Mouse (Mus musculus) megakaryocyte, embryonic 14.5 days (primary cell): Measurements from ENCODE around the gene 4930451I11Rik. TPM values are rescaled to one million over a fixed set of nuclear protein-coding genes. Genes with fewer than 3 reads are reported as not detected.

Source experiments
- H3K27me3 ChIP-seq: replicated peaks from 2 replicates; pipeline ENCODE3; 2012; ENCODE audit warnings: inconsistent platforms
- H3K36me3 ChIP-seq: replicated peaks from 2 replicates; pipeline ENCODE3; 2012; ENCODE audit warnings: low read length, inconsistent platforms, mixed read lengths
- H3K4me1 ChIP-seq: 2 replicates; pipeline ENCODE4 v1.6.1; 2012; ENCODE audit warnings: inconsistent platforms
- H3K4me3 ChIP-seq: replicated peaks from 2 replicates; pipeline ENCODE3; 2012; ENCODE audit warnings: moderate library complexity, mild to moderate bottlenecking, inconsistent platforms
- H3K9me3 ChIP-seq: 2 replicates; pipeline ENCODE4 v1.6.1; 2012; ENCODE audit warnings: inconsistent platforms
- FLI1 ChIP-seq: IDR thresholded peaks from 2 replicates; pipeline ENCODE4 v1.6.1; 2012; ENCODE audit warnings: low read length, inconsistent platforms, mixed read lengths
- GATA1 ChIP-seq: IDR thresholded peaks from 3 replicates; pipeline ENCODE4 v1.6.1; 2012; ENCODE audit warnings: mixed read lengths, low read length, inconsistent platforms, borderline replicate concordance
- polyA plus RNA-seq: library from polyadenylated mRNA; stranded (reverse); fragments of >175 nt; gene quantifications from 2 replicates; pipeline ENCODE4 v1.2.3, GENCODE M21; 2012; ENCODE audit warnings: low replicate concordance; ENCODE audit not compliant: insufficient read depth

Gene 4930451I11Rik
- not detected in 2 replicates for polyA plus RNA-seq

GRCm38 (mm10) chr7:126831539-126831938 is at the start of gene 4930451I11Rik:
Gene 4930451I11Rik (minus strand): TSS chr7:126831639.
- H3K4me3 ChIP-seq, result peak within 1 kb of the TSS; percentile 88

GRCm38 (mm10) chr7:126881040-126881439 is 49.6 kb upstream of the 4930451I11Rik start:
- TF ChIP-seq GATA1 (no peak), FLI1 (no peak)
- Histone ChIP-seq H3K27me3 (no peaks in the 10 kb centered on the region), H3K9me3 (no peaks in the 10 kb centered on the region), H3K4me1 (peaks cover 74% of the 10 kb centered on the region), H3K36me3 (peaks cover 72% of the 10 kb centered on the region), H3K4me3 (peak overlapping the region; percentile 76)

More at GRCm38 (mm10) chr7:126831539-126831938, at the start of gene 4930451I11Rik:
- Histone ChIP-seq H3K36me3 (no peaks in the 10 kb centered on the region), H3K9me3 (peaks cover 22% of the 10 kb centered on the region), H3K4me1 (peaks cover 18% of the 10 kb centered on the region), H3K27me3 (peaks cover 84% of the 10 kb centered on the region)
- TF ChIP-seq GATA1 (no peak), FLI1 (no peak)

- Histone ChIP-seq H3K27me3 (no peaks in the 10 kb centered on the region), H3K4me3 (no peak overlapping the region), H3K36me3 (peaks cover 98% of the 10 kb centered on the region), H3K4me1 (peaks cover 63% of the 10 kb centered on the region), H3K9me3 (no peaks in the 10 kb centered on the region)
- TF ChIP-seq GATA1 (no peak), FLI1 (no peak)
Measured at GRCm38 (mm10) chr7:126877239-126877638, 45.8 kb upstream of the 4930451I11Rik start.

DNA sequence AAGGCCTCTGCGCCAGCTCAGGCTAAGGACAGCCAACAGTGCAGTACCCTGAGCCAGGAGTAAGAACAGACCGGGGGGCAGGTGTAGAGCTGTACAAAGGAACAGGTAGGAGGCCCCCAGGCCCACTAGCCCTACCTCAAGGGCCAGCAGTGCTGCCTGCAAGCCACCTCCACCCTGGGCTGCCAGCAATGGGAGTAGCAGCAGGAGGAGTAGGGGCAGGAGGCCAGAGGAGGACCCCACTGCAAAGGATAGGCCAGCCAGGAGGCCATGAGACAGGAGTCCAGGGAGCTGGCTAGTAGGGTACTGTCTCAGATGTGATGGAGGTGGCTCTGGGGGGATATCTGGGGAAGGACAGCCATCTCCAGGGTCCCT is 39.1 kb upstream of the 4930451I11Rik start:
- H3K27me3 ChIP-seq, result no peaks in the 10 kb centered on the region
- TF ChIP-seq FLI1 (no peak), GATA1 (no peak)
- peaks cover 100% of the 10 kb centered on the region for H3K36me3 ChIP-seq

GRCm38 (mm10) chr7:126869780-126870519 is 38.5 kb upstream of the 4930451I11Rik start:
- no peak for TF ChIP-seq FLI1
- TF ChIP-seq GATA1, result no peak
- H3K4me3 ChIP-seq, result no peak overlapping the region
- H3K4me1 ChIP-seq, result peaks cover 51% of the 10 kb centered on the region
- no peaks in the 10 kb centered on the region for H3K9me3 ChIP-seq
- H3K27me3 ChIP-seq, result no peaks in the 10 kb centered on the region
- H3K36me3 ChIP-seq, result peaks cover 100% of the 10 kb centered on the region

More for the DNA sequence above, 39.1 kb upstream of the 4930451I11Rik start:
- no peak overlapping the region for H3K4me3 ChIP-seq
- no peaks in the 10 kb centered on the region for H3K9me3 ChIP-seq
- H3K4me1 ChIP-seq, result peaks cover 53% of the 10 kb centered on the region

GRCm38 (mm10) chr7:126868003-126868402 is 36.6 kb upstream of the 4930451I11Rik start:
- Histone ChIP-seq H3K27me3 (no peaks in the 10 kb centered on the region), H3K4me3 (no peak overlapping the region), H3K36me3 (peaks cover 100% of the 10 kb centered on the region), H3K4me1 (peaks cover 56% of the 10 kb centered on the region), H3K9me3 (peaks cover 3% of the 10 kb centered on the region; the same call in 1 of the 2 replicates)
- TF ChIP-seq GATA1 (no peak), FLI1 (no peak)

DNA sequence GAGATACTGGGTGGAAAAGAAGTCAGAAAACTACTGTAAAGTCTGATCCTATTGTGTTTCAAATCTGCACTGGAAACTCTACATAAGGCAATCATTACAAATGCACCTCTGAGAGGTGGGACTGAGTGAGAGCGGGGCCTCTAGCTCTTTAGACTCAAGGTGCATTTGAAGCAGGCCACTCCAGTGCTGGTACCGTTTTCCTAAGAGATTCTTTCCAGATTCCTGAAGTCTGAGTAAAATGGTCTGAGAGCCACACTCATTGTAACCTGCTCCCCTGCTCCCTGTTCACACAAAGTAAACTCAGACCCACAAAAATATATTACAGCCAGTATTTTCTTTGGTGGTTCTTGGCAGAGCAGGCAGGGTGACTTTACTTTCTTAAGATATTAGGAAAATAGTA is 36.1 kb upstream of the 4930451I11Rik start:
- peaks cover 96% of the 10 kb centered on the region for H3K36me3 ChIP-seq

DNA sequence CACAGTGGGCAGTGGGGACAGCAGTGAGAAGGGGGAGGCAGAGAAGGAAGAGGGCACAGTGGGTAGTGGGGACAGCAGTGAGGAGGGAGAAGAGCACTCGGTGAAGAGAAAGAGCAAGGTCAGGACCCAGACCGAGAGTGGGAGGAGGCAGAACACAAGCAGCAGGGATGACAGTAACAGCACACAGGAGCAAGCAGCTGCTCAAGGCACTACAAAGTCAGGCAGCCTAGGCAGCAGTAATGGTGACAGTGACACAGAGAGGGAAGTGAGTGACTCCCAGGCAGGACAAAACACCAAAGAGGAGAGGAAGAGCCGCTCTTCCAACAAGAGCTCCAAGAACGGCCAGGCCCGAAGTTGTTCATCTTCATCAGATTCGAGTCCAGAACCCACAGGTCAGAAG is 32.4 kb upstream of the 4930451I11Rik start:
- Histone ChIP-seq H3K4me1 (peaks cover 47% of the 10 kb centered on the region), H3K27me3 (no peaks in the 10 kb centered on the region), H3K36me3 (peaks cover 78% of the 10 kb centered on the region), H3K4me3 (peak overlapping the region; percentile 67), H3K9me3 (peaks cover 3% of the 10 kb centered on the region; the same call in 1 of the 2 replicates)
- no peak for TF ChIP-seq FLI1
- no peak for TF ChIP-seq GATA1

More for the DNA sequence above, 36.1 kb upstream of the 4930451I11Rik start:
- TF ChIP-seq GATA1, result no peak
- TF ChIP-seq FLI1, result no peak
- Histone ChIP-seq H3K4me3 (no peak overlapping the region), H3K4me1 (peaks cover 61% of the 10 kb centered on the region), H3K9me3 (peaks cover 3% of the 10 kb centered on the region; the same call in 1 of the 2 replicates), H3K27me3 (no peaks in the 10 kb centered on the region)

GRCm38 (mm10) chr7:126862147-126862784 is 30.8 kb upstream of the 4930451I11Rik start, which contains the start of gene Ino80e:
Gene Ino80e (minus strand): TSS chr7:126862377.
- Histone ChIP-seq H3K4me3 (peak within 1 kb of the TSS; percentile 95), H3K27me3 (no peaks in the 10 kb centered on the region), H3K36me3 (peaks cover 78% of the 10 kb centered on the region), H3K9me3 (peaks cover 3% of the 10 kb centered on the region; the same call in 1 of the 2 replicates), H3K4me1 (peaks cover 51% of the 10 kb centered on the region)
- no peak for TF ChIP-seq GATA1
- TF ChIP-seq FLI1, result no peak; the same call in 1 of the 2 replicates
